Mouse (Mus musculus): Measurements from ENCODE around the gene Prkd2. TPM values are rescaled to one million over a fixed set of nuclear protein-coding genes. Genes with fewer than 3 reads are reported as not detected.

Prkd2 gene
- total RNA-seq, 2 experiments from 2014 or later: 16.9 to 17.2 TPM

- DNase-seq: peak; percentile 43 to 45
Observed at GRCm38 (mm10) chr7:16859902-16860651, 17.4 kb downstream of the Prkd2 start.

- no peak for DNase-seq
Observed at GRCm38 (mm10) chr7:16867488-16867887, 24.8 kb downstream of the Prkd2 start.

- DNase-seq: peak; percentile 45 to 66
Observed at GRCm38 (mm10) chr7:16869497-16869896, 26.8 kb downstream of the Prkd2 start.

- DNase-seq: no peak
Observed at GRCm38 (mm10) chr7:16871600-16871999, 28.9 kb downstream of the Prkd2 start.

- DNase-seq: no peak
Observed at GRCm38 (mm10) chr7:16872478-16872877, 29.8 kb downstream of the Prkd2 start.

- no peak for DNase-seq
Observed at GRCm38 (mm10) chr7:16873392-16873791, 30.7 kb downstream of the Prkd2 start.

GRCm38 (mm10) chr7:16874190-16874589, 31.5 kb downstream of the Prkd2 start:
- peak; percentile 82 to 90 for DNase-seq

- DNase-seq: peak; percentile 99
Observed at GRCm38 (mm10) chr7:16874756-16875309, 32.1 kb downstream of the Prkd2 start.

- DNase-seq: no peak
Observed at GRCm38 (mm10) chr7:16875310-16875325, 32.4 kb downstream of the Prkd2 start, which contains the start of gene Dact3. Gene Dact3 (plus strand): TSS chr7:16875317.

- no peak for DNase-seq
Observed at GRCm38 (mm10) chr7:16875326-16875725, 32.6 kb downstream of the Prkd2 start.

GRCm38 (mm10) chr7:16876006-16876405, 33.3 kb downstream of the Prkd2 start:
- DNase-seq: no peak

- no peak for DNase-seq
Observed at GRCm38 (mm10) chr7:16876608-16877007, 33.9 kb downstream of the Prkd2 start.

GRCm38 (mm10) chr7:16877717-16878116, 35.0 kb downstream of the Prkd2 start:
- no peak for DNase-seq

GRCm38 (mm10) chr7:16879796-16880547, 37.3 kb downstream of the Prkd2 start:
- DNase-seq: peak in 1 of 2 experiments; percentile 37

GRCm38 (mm10) chr7:16880615-16881014, 37.9 kb downstream of the Prkd2 start:
- DNase-seq: no peak

- no peak for DNase-seq
Observed at GRCm38 (mm10) chr7:16883162-16883561, 40.5 kb downstream of the Prkd2 start.

GRCm38 (mm10) chr7:16884334-16884733, 41.6 kb downstream of the Prkd2 start:
- DNase-seq: no peak

GRCm38 (mm10) chr7:16885271-16885776, 42.6 kb downstream of the Prkd2 start:
- DNase-seq: peak in 1 of 2 experiments; percentile 21

- DNase-seq: no peak
Observed at GRCm38 (mm10) chr7:16885905-16886304, 43.2 kb downstream of the Prkd2 start.

GRCm38 (mm10) chr7:16890536-16890935, 47.8 kb downstream of the Prkd2 start:
- no peak for DNase-seq

- DNase-seq: peak; percentile 47 to 69
Observed at GRCm38 (mm10) chr7:16890944-16891343, 48.2 kb downstream of the Prkd2 start.

GRCm38 (mm10) chr7:16891641-16892351, 49.1 kb downstream of the Prkd2 start, which contains the start of gene Gng8:
Gene Gng8 (plus strand): TSS chr7:16891786.
- DNase-seq: peak; percentile 88 to 90

- DNase-seq: no peak
Observed at GRCm38 (mm10) chr7:16892352-16892730, 49.6 kb downstream of the Prkd2 start.
